Mouse (Mus musculus): ENCODE measurements around the gene Slc5a1. TPM values are rescaled to one million over a fixed set of nuclear protein-coding genes. Genes with fewer than 3 reads are reported as not detected.

The Slc5a1 gene
- polyA plus RNA-seq, 1 experiment = 0.47 TPM

DNA sequence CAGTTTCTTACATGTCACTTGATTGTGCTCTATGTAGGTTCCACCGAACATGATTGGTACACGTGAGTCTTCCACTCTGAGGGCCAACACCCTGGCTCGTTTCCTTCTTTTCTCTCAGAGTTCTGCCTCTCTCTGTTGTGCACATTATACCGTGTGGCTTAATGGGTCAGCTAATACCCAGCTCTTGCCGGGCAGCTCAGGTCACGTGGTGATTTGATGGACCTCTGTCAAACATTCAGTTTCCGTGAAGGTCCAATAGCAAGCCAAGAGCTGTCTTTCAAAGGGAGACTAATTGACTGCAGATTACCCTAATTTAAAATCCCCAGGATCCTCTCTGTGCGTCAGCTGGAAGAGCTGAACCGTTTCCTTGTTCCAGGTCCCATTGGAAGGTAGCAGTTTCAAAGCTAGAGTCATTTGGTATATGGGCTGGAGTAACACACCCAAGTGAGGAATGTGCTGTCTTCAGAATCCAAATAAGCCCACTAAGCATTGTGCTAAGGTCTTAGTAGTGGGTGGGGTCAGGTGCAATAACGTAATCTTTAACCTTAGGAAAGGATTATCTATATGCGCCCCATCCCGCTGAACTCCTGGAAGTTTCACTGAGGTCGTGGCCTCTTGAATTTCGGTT, 3.9 kb downstream of the Slc5a1 start:
- DNase-seq = no peak
- TF ChIP-seq CTCF (IDR thresholded peaks at IDR 0.05; ENCODE audit: borderline replicate concordance, control insufficient read depth, extremely low read depth, insufficient read depth, low read length, poor library complexity) (no peak), POLR2A (IDR thresholded peaks at IDR 0.05; ENCODE audit: control insufficient read depth, extremely low read depth, insufficient read depth, low read length, poor library complexity) (no peak)
- 84% methylated on average over 14 of the region's 14 CpGs for WGBS
- H3K36me3 ChIP-seq (ENCODE audit: control insufficient read depth, insufficient read depth, low read length) = no peaks in the 10 kb centered on the region
- H3K27ac ChIP-seq (ENCODE audit: control insufficient read depth, insufficient read depth, low read length) = no peak overlapping the region
- no peak overlapping the region for H3K4me3 ChIP-seq (ENCODE audit: control insufficient read depth, insufficient read depth, low read length)
- peaks cover 6% of the 10 kb centered on the region; the same call in 1 of the 2 replicates for H3K27me3 ChIP-seq (ENCODE audit: control insufficient read depth, insufficient read depth, low read length)
- no peaks in the 10 kb centered on the region for H3K4me1 ChIP-seq (replicated peaks; ENCODE audit: control insufficient read depth, insufficient read depth, low read length)

DNA sequence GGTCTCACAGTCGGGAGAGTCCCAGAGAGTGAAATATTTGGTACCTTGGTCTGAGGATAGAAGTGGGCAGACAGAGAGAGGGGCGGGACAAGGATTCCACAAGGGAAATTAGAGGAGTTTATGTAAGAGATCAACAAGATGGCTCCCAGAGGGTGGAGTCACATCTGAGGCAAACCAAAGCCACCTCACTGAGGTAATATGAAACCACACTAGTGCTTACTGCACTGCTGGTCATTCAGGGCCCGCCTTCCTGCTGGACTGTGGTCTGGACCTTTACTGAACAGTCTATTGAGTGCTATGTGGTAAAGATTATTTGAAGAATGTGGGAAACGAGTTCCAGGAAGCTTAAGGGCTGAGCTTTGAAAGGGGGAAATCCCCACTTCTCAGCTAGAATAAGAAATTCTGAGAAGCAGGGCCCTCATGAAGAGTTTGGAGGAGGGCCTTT, 17.9 kb downstream of the Slc5a1 start:
- H3K27me3 ChIP-seq (ENCODE audit: control insufficient read depth, insufficient read depth, low read length) = no peaks in the 10 kb centered on the region
- no peak overlapping the region for H3K4me3 ChIP-seq (ENCODE audit: control insufficient read depth, insufficient read depth, low read length)
- no peak for TF ChIP-seq POLR2A (IDR thresholded peaks at IDR 0.05; ENCODE audit: control insufficient read depth, extremely low read depth, insufficient read depth, low read length, poor library complexity)
- no peak for TF ChIP-seq CTCF (IDR thresholded peaks at IDR 0.05; ENCODE audit: borderline replicate concordance, control insufficient read depth, extremely low read depth, insufficient read depth, low read length, poor library complexity)
- no peaks in the 10 kb centered on the region for H3K4me1 ChIP-seq (replicated peaks; ENCODE audit: control insufficient read depth, insufficient read depth, low read length)
- 42% methylated on average over 4 of the region's 4 CpGs for WGBS
- DNase-seq = no peak
- no peaks in the 10 kb centered on the region for H3K36me3 ChIP-seq (ENCODE audit: control insufficient read depth, insufficient read depth, low read length)
- no peak overlapping the region for H3K27ac ChIP-seq (ENCODE audit: control insufficient read depth, insufficient read depth, low read length)

DNA sequence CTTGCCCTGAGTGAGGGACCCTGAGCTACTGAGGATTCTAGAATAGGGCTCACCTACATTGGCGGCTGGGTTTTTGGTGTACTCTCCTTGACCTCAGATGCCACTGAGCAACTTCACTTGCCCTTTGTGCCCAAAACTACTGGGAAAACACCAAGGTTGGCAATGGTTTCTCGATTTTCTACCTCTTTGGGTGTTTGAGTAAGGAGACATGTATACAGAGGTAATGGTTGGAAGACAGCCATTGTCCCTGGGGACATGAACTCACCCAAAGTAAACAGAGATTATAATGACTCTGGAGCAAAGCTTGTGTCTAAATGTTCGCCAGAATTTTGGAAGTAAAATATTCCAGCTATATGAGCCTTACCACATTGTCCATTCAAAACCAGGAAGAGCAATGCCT, 19.6 kb downstream of the Slc5a1 start:
- Histone ChIP-seq H3K36me3 (ENCODE audit: control insufficient read depth, insufficient read depth, low read length) (no peaks in the 10 kb centered on the region), H3K27me3 (ENCODE audit: control insufficient read depth, insufficient read depth, low read length) (no peaks in the 10 kb centered on the region), H3K4me3 (ENCODE audit: control insufficient read depth, insufficient read depth, low read length) (no peak overlapping the region), H3K4me1 (replicated peaks; ENCODE audit: control insufficient read depth, insufficient read depth, low read length) (no peaks in the 10 kb centered on the region), H3K27ac (ENCODE audit: control insufficient read depth, insufficient read depth, low read length) (no peak overlapping the region)
- 77% methylated on average over 3 of the region's 3 CpGs for WGBS
- no peak for TF ChIP-seq POLR2A (IDR thresholded peaks at IDR 0.05; ENCODE audit: control insufficient read depth, extremely low read depth, insufficient read depth, low read length, poor library complexity)
- DNase-seq = no peak

DNA sequence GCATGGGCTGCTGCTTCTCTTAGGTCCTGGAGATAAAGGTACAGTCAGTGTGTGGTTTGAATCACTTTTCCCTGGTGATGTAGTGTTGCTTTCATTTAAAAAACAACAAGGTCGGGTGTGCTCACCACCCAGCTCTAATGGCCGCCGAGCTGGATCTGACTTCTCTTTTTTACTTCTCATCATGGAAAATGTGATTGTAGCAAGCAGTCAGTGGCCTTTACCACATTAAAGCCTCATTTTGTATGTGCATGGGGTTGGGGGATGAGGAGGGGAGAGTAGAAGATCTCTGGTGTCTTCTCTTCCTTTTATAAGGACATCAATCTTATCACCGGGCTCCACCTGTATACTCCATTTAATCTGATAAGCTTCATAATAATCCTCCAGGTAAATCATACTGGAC, 21.3 kb downstream of the Slc5a1 start:
- TF ChIP-seq CTCF (IDR thresholded peaks at IDR 0.05; ENCODE audit: borderline replicate concordance, control insufficient read depth, extremely low read depth, insufficient read depth, low read length, poor library complexity) = no peak
- no peak for TF ChIP-seq POLR2A (IDR thresholded peaks at IDR 0.05; ENCODE audit: control insufficient read depth, extremely low read depth, insufficient read depth, low read length, poor library complexity)
- H3K4me1 ChIP-seq (replicated peaks; ENCODE audit: control insufficient read depth, insufficient read depth, low read length) = no peaks in the 10 kb centered on the region
- WGBS = 34% methylated on average over 4 of the region's 4 CpGs
- no peak overlapping the region for H3K27ac ChIP-seq (ENCODE audit: control insufficient read depth, insufficient read depth, low read length)
- no peaks in the 10 kb centered on the region for H3K36me3 ChIP-seq (ENCODE audit: control insufficient read depth, insufficient read depth, low read length)
- no peaks in the 10 kb centered on the region for H3K27me3 ChIP-seq (ENCODE audit: control insufficient read depth, insufficient read depth, low read length)
- no peak for DNase-seq
- no peak overlapping the region for H3K4me3 ChIP-seq (ENCODE audit: control insufficient read depth, insufficient read depth, low read length)

DNA sequence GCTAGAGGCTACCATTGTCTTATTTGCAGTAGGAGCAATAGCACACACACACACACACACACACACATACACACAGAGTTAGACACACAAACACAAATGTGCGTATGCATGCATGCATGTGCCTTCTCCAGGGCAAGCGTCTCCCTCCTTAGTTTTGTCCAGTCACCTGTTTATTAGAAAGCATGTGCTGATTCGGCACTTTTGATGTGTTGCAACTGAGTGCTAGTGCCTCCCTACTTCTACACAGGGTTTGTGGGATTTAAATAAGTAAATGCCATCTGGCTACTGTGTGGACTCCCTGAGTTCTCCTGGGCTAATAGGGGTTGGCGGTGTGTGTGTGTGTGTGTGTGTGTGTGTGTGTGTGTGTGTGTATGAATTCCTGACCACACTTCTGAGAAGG, 30.1 kb downstream of the Slc5a1 start:
- H3K4me1 ChIP-seq (replicated peaks; ENCODE audit: control insufficient read depth, insufficient read depth, low read length) = no peaks in the 10 kb centered on the region
- no peak for TF ChIP-seq POLR2A (IDR thresholded peaks at IDR 0.05; ENCODE audit: control insufficient read depth, extremely low read depth, insufficient read depth, low read length, poor library complexity)
- TF ChIP-seq CTCF (IDR thresholded peaks at IDR 0.05; ENCODE audit: borderline replicate concordance, control insufficient read depth, extremely low read depth, insufficient read depth, low read length, poor library complexity) = no peak
- H3K27me3 ChIP-seq (ENCODE audit: control insufficient read depth, insufficient read depth, low read length) = no peaks in the 10 kb centered on the region
- 91% methylated on average over 4 of the region's 4 CpGs for WGBS
- no peak overlapping the region for H3K4me3 ChIP-seq (ENCODE audit: control insufficient read depth, insufficient read depth, low read length)
- no peaks in the 10 kb centered on the region for H3K36me3 ChIP-seq (ENCODE audit: control insufficient read depth, insufficient read depth, low read length)
- no peak for DNase-seq
- no peak overlapping the region for H3K27ac ChIP-seq (ENCODE audit: control insufficient read depth, insufficient read depth, low read length)

DNA sequence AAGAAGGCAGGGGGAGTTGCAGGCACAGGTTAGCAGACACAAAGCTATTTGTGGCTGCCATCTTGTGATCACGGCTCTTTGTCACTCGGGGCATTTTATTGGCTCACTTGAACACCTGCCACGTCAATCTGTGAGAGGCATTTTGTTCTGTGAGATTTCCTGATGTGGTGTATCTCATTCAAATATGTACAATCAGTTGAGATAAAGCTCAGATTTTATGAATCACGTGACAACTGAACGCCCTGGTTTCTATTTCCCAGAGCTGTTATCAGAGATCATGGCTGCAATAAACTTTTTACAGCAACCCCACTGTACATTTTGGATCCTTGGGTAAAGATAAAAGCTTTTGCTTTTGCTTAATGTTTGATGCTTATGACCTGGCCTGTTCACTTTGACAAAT, 31.6 kb downstream of the Slc5a1 start:
- Histone ChIP-seq H3K4me1 (replicated peaks; ENCODE audit: control insufficient read depth, insufficient read depth, low read length) (no peaks in the 10 kb centered on the region), H3K27me3 (ENCODE audit: control insufficient read depth, insufficient read depth, low read length) (no peaks in the 10 kb centered on the region), H3K36me3 (ENCODE audit: control insufficient read depth, insufficient read depth, low read length) (no peaks in the 10 kb centered on the region), H3K4me3 (ENCODE audit: control insufficient read depth, insufficient read depth, low read length) (no peak overlapping the region), H3K27ac (ENCODE audit: control insufficient read depth, insufficient read depth, low read length) (no peak overlapping the region)
- DNase-seq = no peak
- 93% methylated on average over 5 of the region's 5 CpGs for WGBS
- TF ChIP-seq POLR2A (IDR thresholded peaks at IDR 0.05; ENCODE audit: control insufficient read depth, extremely low read depth, insufficient read depth, low read length, poor library complexity) (no peak), CTCF (IDR thresholded peaks at IDR 0.05; ENCODE audit: borderline replicate concordance, control insufficient read depth, extremely low read depth, insufficient read depth, low read length, poor library complexity) (no peak)

All from thymus, adult 2 months (tissue).